ENCODE assay signal across 23 mouse cellular contexts in the genomic region with DNA sequence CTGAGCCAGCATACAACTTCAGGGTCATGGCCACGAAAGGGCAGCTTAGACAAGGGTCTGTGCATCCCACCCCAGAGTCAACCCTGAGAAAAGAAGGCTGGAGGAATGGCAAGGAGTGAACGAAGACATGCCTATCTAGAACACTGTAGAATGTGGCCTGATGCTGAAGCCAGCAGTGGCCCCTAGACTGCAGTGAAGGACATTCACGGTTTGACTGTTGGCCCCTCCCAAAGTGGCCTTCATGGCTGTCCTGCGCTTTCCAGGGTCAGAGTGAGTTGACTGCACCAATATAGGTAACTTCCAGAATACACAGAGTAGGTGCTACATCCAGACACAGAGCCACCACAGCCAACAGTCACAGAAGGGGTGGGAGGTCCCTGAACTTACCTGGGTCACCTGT. TPM values are rescaled to one million over a fixed set of nuclear protein-coding genes. Genes with fewer than 3 reads are reported as not detected.
DNase-seq lines count a peak whose midpoint lies in the region; TF ChIP-seq lines count a peak whose summit lies in the region.
"Had no signal": no experiment of that assay in that cellular context is flagged by ENCODE, and none has a peak within 500 bp of the region (broad histone marks: within the 10 kb centered on the region; RNA-seq: fewer than 3 reads in every experiment).

No protein-coding gene starts in this region.

- TF ChIP-seq CTCF in layer of hippocampus, adult 2 months (conservative IDR thresholded peaks at IDR 0.05), result peak; percentile 38

- no peak overlapping the region for H3K4me3 ChIP-seq in layer of hippocampus, adult 2 months
- H3K4me3 ChIP-seq: embryonic facial prominence, embryonic 12.5 days; embryonic facial prominence, embryonic 15.5 days; heart, embryonic 12.5 days; heart, embryonic 15.5 days; hindbrain, embryonic 10.5 days; hindbrain, embryonic 13.5 days; intestine, embryonic 15.5 days had no signal

- H3K27ac ChIP-seq in layer of hippocampus, adult 2 months, result no peak overlapping the region
- H3K27ac ChIP-seq: embryonic facial prominence, embryonic 12.5 days; embryonic facial prominence, embryonic 15.5 days; heart, embryonic 15.5 days; hindbrain, embryonic 10.5 days; hindbrain, embryonic 13.5 days; intestine, embryonic 15.5 days had no signal

- DNase-seq in adrenal gland, postnatal 36 days, result peak; percentile 38 to 63
- no peak for DNase-seq in adrenal gland, postnatal 10 days
- DNase-seq in layer of hippocampus, adult 2 months (ENCODE audit: low spot score in 2 of 2), result no peak
- no peak for DNase-seq in layer of hippocampus, postnatal 14 days (ENCODE audit: low spot score in 2 of 2)
- peak; percentile 44 for DNase-seq in lung, postnatal 36 days
- no peak for DNase-seq in lung, postnatal 4 days
- DNase-seq: adrenal gland, postnatal 25 days; B cell, adult 2 months; cerebellum, adult 11 months; cerebellum, adult 2 months; cerebellum, adult 9-11 months; cerebellum, postnatal 25 days; forebrain, postnatal 0 days; gastrocnemius, postnatal 36 days; heart, postnatal 10 days; heart, postnatal 36 days had no signal

RNA-seq across cellular contexts. Expression of gene Lrp5, which starts 28.4 kb away (rescaled TPM):
- total RNA-seq in adrenal gland, postnatal 36 days (2021), result 100 to 1,000 TPM in 1 of 2 experiments, 10 to 100 TPM in 1; 95.6 to 154 TPM
- 100 to 1,000 TPM in 1 of 2 experiments, 10 to 100 TPM in 1; 87.0 to 104 TPM for total RNA-seq in adrenal gland, postnatal 10 days (2021)
- total RNA-seq in layer of hippocampus, adult 2 months (2021), result 10 to 100 TPM in 1 of 2 experiments, 1 to 10 TPM in 1; 9.4 to 10.0 TPM
- total RNA-seq in layer of hippocampus, postnatal 14 days (2021), result 10 to 100 TPM; 13.7 to 14.8 TPM

RNA-seq across cellular contexts. Expression of gene 1810055G02Rik, which starts 50.1 kb away (rescaled TPM):
- total RNA-seq in adrenal gland, postnatal 36 days (2021), result 10 to 100 TPM; 28.1 to 43.2 TPM
- total RNA-seq in adrenal gland, postnatal 10 days (2021), result 10 to 100 TPM; 20.9 to 45.9 TPM
- 10 to 100 TPM; 23.3 to 27.2 TPM for total RNA-seq in layer of hippocampus, adult 2 months (2021)
- total RNA-seq in layer of hippocampus, postnatal 14 days (2021), result 10 to 100 TPM; 35.5 to 40.3 TPM

Comparison
In these comparisons a context has a peak if more than half of its experiments do, and no peak if none do; other contexts are left out.
1. DNase-seq: peak in adrenal gland, postnatal 36 days (2 of 2) and lung, postnatal 36 days (single experiment); none in adrenal gland, postnatal 10 days (single experiment), layer of hippocampus, adult 2 months (0 of 2), layer of hippocampus, postnatal 14 days (0 of 2) and lung, postnatal 4 days (0 of 2).
2. RNA of gene Lrp5, which starts 28.4 kb away (total RNA-seq): 95.6 to 154 TPM in adrenal gland, postnatal 36 days and 87.0 to 104 TPM in adrenal gland, postnatal 10 days; 13.7 to 14.8 TPM in layer of hippocampus, postnatal 14 days and 9.4 to 10.0 TPM in layer of hippocampus, adult 2 months; every median in the first group is over 4 times any median in the second.